Mouse (Mus musculus): ENCODE results near the gene Acp5. TPM values are rescaled to one million over a fixed set of nuclear protein-coding genes. Genes with fewer than 3 reads are reported as not detected.

Gene Acp5
- polyA plus RNA-seq, 1 experiment from 2014 or later: 26.1 TPM

GRCm38 (mm10) chr9:22134988-22135643 lies 395 bp downstream of the Acp5 start:
- no peaks in the 10 kb centered on the region for H3K36me3 ChIP-seq (replicated peaks)
- DNase-seq (ENCODE audit: extremely low spot score, low spot score): no peak
- peak overlapping the region; percentile 23 for H3K4me3 ChIP-seq
- H3K4me1 ChIP-seq: peaks cover 28% of the 10 kb centered on the region
- WGBS: 84% methylated on average over 9 of the region's 9 CpGs
- H3K27me3 ChIP-seq (ENCODE audit: poor library complexity, severe bottlenecking): peaks cover 64% of the 10 kb centered on the region
- H3K27ac ChIP-seq: peak overlapping the region; percentile 56
- no peaks in the 10 kb centered on the region for H3K9me3 ChIP-seq

- H3K4me1 ChIP-seq: peaks cover 28% of the 10 kb centered on the region
- WGBS: 82% methylated on average over 7 of the region's 7 CpGs
- H3K4me3 ChIP-seq: peak overlapping the region; percentile 23
- peak overlapping the region; percentile 56 for H3K27ac ChIP-seq
- peaks cover 71% of the 10 kb centered on the region for H3K27me3 ChIP-seq (ENCODE audit: poor library complexity, severe bottlenecking)
- DNase-seq (ENCODE audit: extremely low spot score, low spot score): no peak
- H3K9me3 ChIP-seq: no peaks in the 10 kb centered on the region
- no peaks in the 10 kb centered on the region for H3K36me3 ChIP-seq (replicated peaks)
These were observed 1.1 kb downstream of the Acp5 start for GRCm38 (mm10) chr9:22134246-22134890.

DNA sequence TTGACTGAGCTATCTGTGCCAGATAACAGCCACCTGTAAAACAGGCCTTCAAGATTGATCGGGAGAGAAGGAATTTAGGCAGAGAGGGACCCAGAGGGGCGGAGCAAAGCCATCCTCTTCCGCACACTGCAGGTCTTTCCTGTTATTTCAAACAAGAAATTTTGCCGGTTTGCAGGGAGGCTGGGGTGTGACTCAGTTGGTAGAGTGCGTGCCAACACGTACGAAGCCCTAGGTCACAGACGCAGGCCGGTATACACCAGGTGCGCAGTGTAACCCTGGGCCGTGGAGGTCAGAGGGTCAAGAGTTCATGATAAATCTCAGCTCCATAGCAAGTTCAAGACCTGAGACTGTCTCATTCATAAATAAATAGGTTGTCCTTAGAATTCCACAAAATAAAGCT lies 3.3 kb downstream of the Acp5 start:
- 0 out of 2 replicates have a peak overlapping the region, but pooled peaks have one; percentile 54 for H3K27ac ChIP-seq
- no peaks in the 10 kb centered on the region for H3K36me3 ChIP-seq (replicated peaks)
- no peak for DNase-seq (ENCODE audit: extremely low spot score, low spot score)
- WGBS: 52% methylated on average over 11 of the region's 11 CpGs
- H3K4me1 ChIP-seq: peaks cover 21% of the 10 kb centered on the region
- peaks cover 72% of the 10 kb centered on the region for H3K27me3 ChIP-seq (ENCODE audit: poor library complexity, severe bottlenecking)
- no peaks in the 10 kb centered on the region for H3K9me3 ChIP-seq
- H3K4me3 ChIP-seq: peak overlapping the region; percentile 48

DNA sequence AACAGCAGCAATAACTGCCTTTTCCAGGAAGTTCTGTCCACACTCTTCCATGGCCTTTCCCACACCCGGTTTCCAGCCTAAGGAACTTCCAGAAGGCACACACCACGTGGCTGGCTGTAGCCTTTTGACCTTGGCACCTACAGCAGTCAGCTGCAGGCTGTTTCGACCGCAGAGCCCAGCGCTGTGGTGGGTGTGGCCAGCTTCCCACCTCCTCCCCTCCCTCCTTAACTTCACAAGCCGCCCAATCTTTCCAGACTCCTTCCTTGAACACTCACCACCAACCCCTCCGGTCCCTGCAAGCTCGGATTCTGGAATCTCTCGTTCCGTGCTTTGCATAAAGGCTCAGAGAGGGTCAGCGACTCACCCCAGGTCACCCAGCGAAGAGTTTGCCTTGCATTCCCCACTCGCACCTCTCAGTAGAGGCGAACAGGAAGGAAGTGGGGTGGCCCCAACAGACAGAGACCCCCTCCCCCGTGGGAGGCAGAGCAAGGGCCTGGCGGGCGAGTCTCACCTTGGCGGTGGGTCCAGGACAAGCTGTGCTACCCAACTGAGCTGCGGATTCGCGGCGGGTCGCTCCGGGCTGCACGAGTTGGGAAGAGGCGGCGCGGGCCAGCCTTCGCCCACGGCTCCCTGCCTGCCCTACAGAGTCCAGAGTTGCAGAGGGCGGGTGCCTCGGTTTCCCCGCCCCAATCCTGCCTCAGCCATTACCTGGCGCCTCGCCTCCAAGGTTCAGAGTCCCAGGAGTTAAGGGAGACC lies 4.1 kb downstream of the Acp5 start:
- H3K27me3 ChIP-seq (ENCODE audit: poor library complexity, severe bottlenecking): peaks cover 63% of the 10 kb centered on the region
- no peak for DNase-seq (ENCODE audit: extremely low spot score, low spot score)
- H3K36me3 ChIP-seq (replicated peaks): no peaks in the 10 kb centered on the region
- peaks cover 13% of the 10 kb centered on the region for H3K4me1 ChIP-seq
- no peaks in the 10 kb centered on the region for H3K9me3 ChIP-seq
- WGBS: 2% methylated on average over 35 of the region's 35 CpGs
- H3K4me3 ChIP-seq: peak overlapping the region; percentile 48
- peak overlapping the region; percentile 54 for H3K27ac ChIP-seq

DNA sequence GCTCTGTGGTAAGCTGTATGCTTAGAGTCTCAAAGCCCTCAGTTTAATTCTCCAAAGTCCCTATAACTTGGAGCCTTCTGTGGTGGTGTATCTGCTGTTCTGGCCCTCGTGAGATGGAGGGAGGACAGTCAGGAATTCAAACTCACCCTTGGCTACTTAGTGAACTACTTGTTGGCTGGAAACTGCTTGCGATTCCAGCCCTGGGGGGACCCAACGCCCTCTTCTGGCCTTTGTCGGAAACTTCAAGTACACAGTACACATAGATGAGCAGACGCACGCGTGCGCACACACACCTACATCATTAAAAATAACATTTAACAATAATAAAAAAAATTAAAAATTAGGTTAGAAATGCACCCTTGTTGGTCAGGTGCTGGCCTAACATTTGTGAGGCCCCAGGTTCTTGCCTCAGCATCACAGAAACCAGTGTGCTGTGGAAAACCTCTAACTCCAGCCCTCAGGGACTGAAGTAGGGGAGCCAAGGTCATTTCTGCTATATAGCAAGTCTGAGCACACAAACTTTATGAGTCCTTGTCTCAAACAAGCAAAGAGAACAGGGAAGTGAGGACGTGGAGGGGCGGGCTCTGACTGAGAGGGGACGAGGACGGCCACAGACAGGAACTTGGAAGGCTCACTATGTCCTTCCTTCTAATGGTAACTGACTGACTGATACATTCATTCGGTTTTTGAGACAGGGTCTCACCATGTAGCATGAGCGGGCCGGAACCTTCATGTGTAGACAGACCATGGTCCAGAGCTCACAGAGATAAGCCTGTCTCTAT lies 10.1 kb downstream of the Acp5 start:
- DNase-seq (ENCODE audit: extremely low spot score, low spot score): no peak
- H3K36me3 ChIP-seq (replicated peaks): no peaks in the 10 kb centered on the region
- H3K27ac ChIP-seq: no peak overlapping the region
- peaks cover 18% of the 10 kb centered on the region for H3K27me3 ChIP-seq (ENCODE audit: poor library complexity, severe bottlenecking)
- no peaks in the 10 kb centered on the region for H3K9me3 ChIP-seq
- no peaks in the 10 kb centered on the region for H3K4me1 ChIP-seq
- 89% methylated on average over 15 of the region's 15 CpGs for WGBS
- H3K4me3 ChIP-seq: no peak overlapping the region

DNA sequence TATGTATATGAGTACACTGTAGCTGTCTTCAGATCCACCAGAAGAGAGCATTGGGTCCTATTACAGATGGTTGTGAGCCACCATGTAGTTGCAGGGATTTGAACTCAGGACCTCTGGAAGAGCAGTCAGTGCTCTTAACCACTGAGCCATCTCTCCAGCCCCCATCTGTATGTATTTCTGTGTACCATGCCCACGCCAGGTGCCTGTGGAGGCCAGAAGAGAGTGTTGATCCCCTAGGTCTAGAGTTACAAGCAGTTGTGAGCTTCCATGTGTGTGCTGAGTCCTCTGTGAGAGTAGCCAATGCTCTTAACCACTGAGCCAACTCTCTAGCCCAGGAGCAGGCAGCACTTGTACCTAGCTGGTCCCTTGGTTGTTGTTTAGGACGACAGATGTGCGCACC lies 11.3 kb downstream of the Acp5 start:
- H3K9me3 ChIP-seq: no peaks in the 10 kb centered on the region
- DNase-seq (ENCODE audit: extremely low spot score, low spot score): no peak
- no peaks in the 10 kb centered on the region for H3K4me1 ChIP-seq
- H3K36me3 ChIP-seq (replicated peaks): no peaks in the 10 kb centered on the region
- no peak overlapping the region for H3K27ac ChIP-seq
- WGBS: 88% methylated on average over 3 of the region's 3 CpGs
- H3K4me3 ChIP-seq: no peak overlapping the region
- H3K27me3 ChIP-seq (ENCODE audit: poor library complexity, severe bottlenecking): peaks cover 5% of the 10 kb centered on the region; the same call in 1 of the 2 replicates

GRCm38 (mm10) chr9:22123069-22123609 lies 12.4 kb downstream of the Acp5 start:
- no peak overlapping the region for H3K27ac ChIP-seq
- no peak for DNase-seq (ENCODE audit: extremely low spot score, low spot score)
- 87% methylated on average over 7 of the region's 7 CpGs for WGBS

GRCm38 (mm10) chr9:22122005-22122404 lies 13.5 kb downstream of the Acp5 start:
- no peaks in the 10 kb centered on the region for H3K36me3 ChIP-seq (replicated peaks)
- H3K4me1 ChIP-seq: peaks cover 10% of the 10 kb centered on the region
- no peak overlapping the region for H3K27ac ChIP-seq
- no peak overlapping the region for H3K4me3 ChIP-seq
- H3K27me3 ChIP-seq (ENCODE audit: poor library complexity, severe bottlenecking): no peaks in the 10 kb centered on the region
- WGBS: 82% methylated on average over 3 of the region's 3 CpGs
- H3K9me3 ChIP-seq: no peaks in the 10 kb centered on the region
- no peak for DNase-seq (ENCODE audit: extremely low spot score, low spot score)

More at GRCm38 (mm10) chr9:22123069-22123609, 12.4 kb downstream of the Acp5 start:
- no peak overlapping the region for H3K4me3 ChIP-seq
- no peaks in the 10 kb centered on the region for H3K4me1 ChIP-seq
- no peaks in the 10 kb centered on the region for H3K9me3 ChIP-seq
- H3K36me3 ChIP-seq (replicated peaks): no peaks in the 10 kb centered on the region
- H3K27me3 ChIP-seq (ENCODE audit: poor library complexity, severe bottlenecking): no peaks in the 10 kb centered on the region

GRCm38 (mm10) chr9:22121545-22121944 lies 14.0 kb downstream of the Acp5 start:
- Histone ChIP-seq H3K4me3 (no peak overlapping the region), H3K36me3 (replicated peaks) (no peaks in the 10 kb centered on the region), H3K9me3 (no peaks in the 10 kb centered on the region), H3K27me3 (ENCODE audit: poor library complexity, severe bottlenecking) (no peaks in the 10 kb centered on the region), H3K4me1 (peaks cover 10% of the 10 kb centered on the region), H3K27ac (no peak overlapping the region)
- DNase-seq (ENCODE audit: extremely low spot score, low spot score): no peak

DNA sequence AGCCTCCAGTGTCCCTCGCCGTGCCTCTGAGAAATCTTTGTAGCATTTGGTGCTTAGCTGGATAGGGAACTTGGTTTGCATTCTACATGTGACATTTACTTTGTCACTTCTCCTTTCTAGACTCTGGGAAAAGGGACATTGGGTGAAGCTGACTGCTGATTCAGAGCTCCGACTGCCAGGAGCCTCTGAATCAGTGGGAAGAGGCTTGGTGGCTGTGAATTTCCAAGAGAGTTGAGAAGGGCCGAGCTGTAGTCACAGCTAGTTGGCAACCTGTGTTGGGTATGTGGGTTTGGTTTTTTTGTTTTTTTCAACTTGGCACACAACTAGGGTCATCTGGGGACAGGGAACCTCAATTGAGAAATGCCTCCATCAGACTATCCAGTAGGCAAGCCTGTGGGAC lies 16.0 kb downstream of the Acp5 start:
- no peaks in the 10 kb centered on the region for H3K9me3 ChIP-seq
- peaks cover 22% of the 10 kb centered on the region for H3K4me1 ChIP-seq
- no peak overlapping the region for H3K4me3 ChIP-seq
- DNase-seq (ENCODE audit: extremely low spot score, low spot score): no peak
- H3K27ac ChIP-seq: no peak overlapping the region
- no peaks in the 10 kb centered on the region for H3K27me3 ChIP-seq (ENCODE audit: poor library complexity, severe bottlenecking)
- 93% methylated on average over 4 of the region's 4 CpGs for WGBS
- peaks cover 3% of the 10 kb centered on the region; the same call in 1 of the 2 replicates for H3K36me3 ChIP-seq (replicated peaks)

DNA sequence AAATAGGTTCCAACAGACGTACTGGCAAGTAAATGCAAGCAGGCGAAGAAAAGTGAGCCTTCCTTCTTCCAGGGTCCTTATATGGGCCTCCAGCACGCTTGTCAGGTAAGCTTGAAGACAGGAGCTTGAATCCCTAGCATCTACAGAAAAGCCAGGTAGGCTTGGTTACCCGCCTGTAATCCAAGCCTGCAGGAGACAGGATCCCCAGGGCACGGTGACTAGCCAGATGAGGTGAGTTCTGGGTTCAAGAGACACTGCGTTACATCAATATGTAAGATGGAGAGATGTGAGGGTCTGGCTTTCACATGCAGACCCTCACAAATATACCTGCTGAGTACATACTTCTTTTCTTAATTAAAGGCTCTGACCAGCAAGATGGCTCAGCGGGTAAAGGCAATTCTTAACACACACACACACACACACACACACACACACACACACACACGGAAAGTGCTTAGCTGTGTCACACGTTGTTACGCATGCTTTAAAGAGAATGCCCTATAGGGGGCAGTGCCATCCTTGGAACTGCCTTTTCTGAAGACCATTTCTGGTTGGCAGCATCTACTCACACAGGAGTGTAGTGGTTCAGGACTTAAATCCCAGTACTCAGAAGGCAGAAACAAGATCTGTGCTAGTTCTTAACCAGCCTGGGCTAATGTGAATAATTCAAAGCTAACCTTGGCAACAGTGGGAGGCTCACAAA lies 17.6 kb downstream of the Acp5 start:
- Histone ChIP-seq H3K36me3 (replicated peaks) (peaks cover 17% of the 10 kb centered on the region), H3K27ac (peak overlapping the region; percentile 90), H3K4me3 (peak overlapping the region; percentile 88), H3K27me3 (ENCODE audit: poor library complexity, severe bottlenecking) (no peaks in the 10 kb centered on the region), H3K4me1 (peaks cover 22% of the 10 kb centered on the region), H3K9me3 (no peaks in the 10 kb centered on the region)
- DNase-seq (ENCODE audit: extremely low spot score, low spot score): no peak
- 46% methylated on average over 10 of the region's 10 CpGs for WGBS
